Mouse (Mus musculus): Measurements from ENCODE around the gene Enpp7. TPM values are rescaled to one million over a fixed set of nuclear protein-coding genes. Genes with fewer than 3 reads are reported as not detected.
A peak's percentile ranks its signal among the peaks of the same experiment; 100 is the strongest.

Enpp7 gene
- polyA plus RNA-seq, 1 experiment from 2014 or later = not detected

GRCm38 (mm10) chr11:118972431-118973377 lies 15.3 kb upstream of the Enpp7 start:
- Histone ChIP-seq H3K27me3 (replicated peaks) (peaks cover 20% of the 10 kb centered on the region), H3K4me1 (no peaks in the 10 kb centered on the region), H3K4me3 (replicated peaks) (no peak overlapping the region), H3K36me3 (no peaks in the 10 kb centered on the region), H3K9me3 (no peaks in the 10 kb centered on the region), H3K9ac (no peak overlapping the region), H3K27ac (no peak overlapping the region), H3K4me2 (no peak overlapping the region)
- ATAC-seq (ENCODE audit: insufficient read depth, low FRiP score, low read depth) = no peak
- 44% methylated on average over 18 of the region's 18 CpGs for WGBS

GRCm38 (mm10) chr11:118974340-118974739 lies 13.6 kb upstream of the Enpp7 start:
- H3K27me3 ChIP-seq (replicated peaks) = peaks cover 26% of the 10 kb centered on the region
- no peaks in the 10 kb centered on the region for H3K4me1 ChIP-seq
- no peaks in the 10 kb centered on the region for H3K36me3 ChIP-seq
- H3K4me2 ChIP-seq = no peak overlapping the region
- H3K4me3 ChIP-seq (replicated peaks) = no peak overlapping the region
- WGBS = 73% methylated on average over 7 of the region's 7 CpGs
- no peaks in the 10 kb centered on the region for H3K9me3 ChIP-seq
- no peak overlapping the region for H3K27ac ChIP-seq
- ATAC-seq (ENCODE audit: insufficient read depth, low FRiP score, low read depth) = no peak
- H3K9ac ChIP-seq = no peak overlapping the region

GRCm38 (mm10) chr11:118975427-118975826 lies 12.6 kb upstream of the Enpp7 start:
- no peak for ATAC-seq (ENCODE audit: insufficient read depth, low FRiP score, low read depth)
- H3K4me3 ChIP-seq (replicated peaks) = 0 out of 2 replicates have a peak overlapping the region, but pooled peaks have one; percentile 3
- no peak overlapping the region for H3K27ac ChIP-seq
- H3K36me3 ChIP-seq = no peaks in the 10 kb centered on the region
- peaks cover 26% of the 10 kb centered on the region for H3K27me3 ChIP-seq (replicated peaks)
- H3K4me2 ChIP-seq = peak overlapping the region; percentile 31
- H3K4me1 ChIP-seq = no peaks in the 10 kb centered on the region
- H3K9ac ChIP-seq = no peak overlapping the region
- H3K9me3 ChIP-seq = no peaks in the 10 kb centered on the region
- 2% methylated on average over 10 of the region's 10 CpGs for WGBS

GRCm38 (mm10) chr11:118975917-118976316 lies 12.1 kb upstream of the Enpp7 start:
- 0 out of 2 replicates have a peak overlapping the region, but pooled peaks have one; percentile 3 for H3K4me3 ChIP-seq (replicated peaks)
- no peaks in the 10 kb centered on the region for H3K36me3 ChIP-seq
- no peaks in the 10 kb centered on the region for H3K4me1 ChIP-seq
- H3K27ac ChIP-seq = no peak overlapping the region
- WGBS = 16% methylated on average over 12 of the region's 12 CpGs
- no peaks in the 10 kb centered on the region for H3K9me3 ChIP-seq
- H3K4me2 ChIP-seq = peak overlapping the region; percentile 31
- H3K27me3 ChIP-seq (replicated peaks) = peaks cover 25% of the 10 kb centered on the region
- no peak overlapping the region for H3K9ac ChIP-seq
- peak; percentile 23; the same call in 1 of the 2 replicates for ATAC-seq (ENCODE audit: insufficient read depth, low FRiP score, low read depth)

GRCm38 (mm10) chr11:118980388-118980787 lies 7.6 kb upstream of the Enpp7 start:
- Histone ChIP-seq H3K9me3 (no peaks in the 10 kb centered on the region), H3K27ac (no peak overlapping the region), H3K9ac (no peak overlapping the region), H3K4me2 (no peak overlapping the region), H3K36me3 (no peaks in the 10 kb centered on the region), H3K27me3 (replicated peaks) (peaks cover 13% of the 10 kb centered on the region; the same call in 1 of the 2 replicates), H3K4me3 (replicated peaks) (no peak overlapping the region), H3K4me1 (no peaks in the 10 kb centered on the region)
- ATAC-seq (ENCODE audit: insufficient read depth, low FRiP score, low read depth) = no peak
- 73% methylated on average over 2 of the region's 2 CpGs for WGBS

GRCm38 (mm10) chr11:118981012-118981776 lies 6.8 kb upstream of the Enpp7 start:
- Histone ChIP-seq H3K4me3 (replicated peaks) (no peak overlapping the region), H3K9me3 (no peaks in the 10 kb centered on the region), H3K4me1 (no peaks in the 10 kb centered on the region), H3K27ac (no peak overlapping the region), H3K4me2 (no peak overlapping the region), H3K36me3 (no peaks in the 10 kb centered on the region), H3K9ac (no peak overlapping the region), H3K27me3 (replicated peaks) (peaks cover 7% of the 10 kb centered on the region; the same call in 1 of the 2 replicates)
- no peak for ATAC-seq (ENCODE audit: insufficient read depth, low FRiP score, low read depth)
- 60% methylated on average over 18 of the region's 18 CpGs for WGBS

- Histone ChIP-seq H3K36me3 (no peaks in the 10 kb centered on the region), H3K9ac (no peak overlapping the region), H3K4me3 (replicated peaks) (no peak overlapping the region), H3K4me2 (no peak overlapping the region), H3K9me3 (no peaks in the 10 kb centered on the region), H3K27ac (no peak overlapping the region), H3K4me1 (no peaks in the 10 kb centered on the region), H3K27me3 (replicated peaks) (0 out of 2 replicates have a peak, but pooled peaks cover 6% of the 10 kb centered on the region)
- WGBS = 53% methylated on average over 12 of the region's 12 CpGs
- 0 out of 2 replicates have a peak, but pooled peaks have one; percentile 18 for ATAC-seq (ENCODE audit: insufficient read depth, low FRiP score, low read depth)
Measured at GRCm38 (mm10) chr11:118982593-118983113, 5.3 kb upstream of the Enpp7 start.

- Histone ChIP-seq H3K27ac (no peak overlapping the region), H3K4me3 (replicated peaks) (no peak overlapping the region), H3K9me3 (no peaks in the 10 kb centered on the region), H3K9ac (no peak overlapping the region), H3K4me2 (no peak overlapping the region), H3K27me3 (replicated peaks) (no peaks in the 10 kb centered on the region), H3K4me1 (no peaks in the 10 kb centered on the region), H3K36me3 (no peaks in the 10 kb centered on the region)
- ATAC-seq (ENCODE audit: insufficient read depth, low FRiP score, low read depth) = no peak
- 50% methylated on average over 5 of the region's 5 CpGs for WGBS
Measured at GRCm38 (mm10) chr11:118985571-118985970, 2.4 kb upstream of the Enpp7 start.

- Histone ChIP-seq H3K27ac (no peak overlapping the region), H3K36me3 (no peaks in the 10 kb centered on the region), H3K9ac (no peak overlapping the region), H3K4me2 (no peak overlapping the region), H3K4me3 (replicated peaks) (no peak overlapping the region), H3K4me1 (peaks cover 5% of the 10 kb centered on the region; the same call in 1 of the 2 replicates), H3K9me3 (no peaks in the 10 kb centered on the region), H3K27me3 (replicated peaks) (no peaks in the 10 kb centered on the region)
- ATAC-seq (ENCODE audit: insufficient read depth, low FRiP score, low read depth) = no peak
- WGBS = 51% methylated on average over 3 of the region's 3 CpGs
Measured at GRCm38 (mm10) chr11:118992781-118993180, 4.8 kb downstream of the Enpp7 start.

GRCm38 (mm10) chr11:118995448-118995847 lies 7.5 kb downstream of the Enpp7 start:
- Histone ChIP-seq H3K9me3 (no peaks in the 10 kb centered on the region), H3K36me3 (no peaks in the 10 kb centered on the region), H3K27me3 (replicated peaks) (peaks cover 12% of the 10 kb centered on the region), H3K27ac (no peak overlapping the region), H3K4me3 (replicated peaks) (no peak overlapping the region), H3K4me1 (peaks cover 17% of the 10 kb centered on the region), H3K9ac (no peak overlapping the region), H3K4me2 (no peak overlapping the region)
- WGBS = 40% methylated on average over 4 of the region's 4 CpGs
- ATAC-seq (ENCODE audit: insufficient read depth, low FRiP score, low read depth) = no peak

GRCm38 (mm10) chr11:118997182-118997581 lies 9.2 kb downstream of the Enpp7 start:
- H3K9ac ChIP-seq = no peak overlapping the region
- no peak overlapping the region for H3K27ac ChIP-seq

More at GRCm38 (mm10) chr11:118997182-118997581, 9.2 kb downstream of the Enpp7 start:
- ATAC-seq (ENCODE audit: insufficient read depth, low FRiP score, low read depth) = no peak
- H3K4me2 ChIP-seq = no peak overlapping the region
- no peaks in the 10 kb centered on the region for H3K36me3 ChIP-seq
- peaks cover 16% of the 10 kb centered on the region for H3K27me3 ChIP-seq (replicated peaks)
- 58% methylated on average over 3 of the region's 3 CpGs for WGBS
- H3K4me1 ChIP-seq = peaks cover 17% of the 10 kb centered on the region
- H3K4me3 ChIP-seq (replicated peaks) = no peak overlapping the region
- no peaks in the 10 kb centered on the region for H3K9me3 ChIP-seq
